Mouse (Mus musculus) R1 (cell line): Measurements from ENCODE around the gene Ncapd2.
"Not testable (repeated sequence)": the region's sequence is repeated elsewhere in the genome, so short reads cannot be mapped to it uniquely, and the experiment has no call there.

ENCODE experiments used
- DNase-seq: peaks from one replicate; pipeline ENCODE4 v3.0.0-alpha.2; 2018; ENCODE audit warnings: low read depth, low spot score

Ncapd2 gene

GRCm38 (mm10) chr6:125166051-125166751, 25.3 kb downstream of the Ncapd2 start, which contains the start of gene Gapdh:
Gapdh (minus strand) TSS chr6:125166467.
- peak; percentile 64 for DNase-seq

GRCm38 (mm10) chr6:125165328-125165891, 26.1 kb downstream of the Ncapd2 start:
- DNase-seq, result peak; percentile 99

- peak; percentile 92 for DNase-seq
Measured at GRCm38 (mm10) chr6:125164672-125165327, 26.7 kb downstream of the Ncapd2 start.

DNA sequence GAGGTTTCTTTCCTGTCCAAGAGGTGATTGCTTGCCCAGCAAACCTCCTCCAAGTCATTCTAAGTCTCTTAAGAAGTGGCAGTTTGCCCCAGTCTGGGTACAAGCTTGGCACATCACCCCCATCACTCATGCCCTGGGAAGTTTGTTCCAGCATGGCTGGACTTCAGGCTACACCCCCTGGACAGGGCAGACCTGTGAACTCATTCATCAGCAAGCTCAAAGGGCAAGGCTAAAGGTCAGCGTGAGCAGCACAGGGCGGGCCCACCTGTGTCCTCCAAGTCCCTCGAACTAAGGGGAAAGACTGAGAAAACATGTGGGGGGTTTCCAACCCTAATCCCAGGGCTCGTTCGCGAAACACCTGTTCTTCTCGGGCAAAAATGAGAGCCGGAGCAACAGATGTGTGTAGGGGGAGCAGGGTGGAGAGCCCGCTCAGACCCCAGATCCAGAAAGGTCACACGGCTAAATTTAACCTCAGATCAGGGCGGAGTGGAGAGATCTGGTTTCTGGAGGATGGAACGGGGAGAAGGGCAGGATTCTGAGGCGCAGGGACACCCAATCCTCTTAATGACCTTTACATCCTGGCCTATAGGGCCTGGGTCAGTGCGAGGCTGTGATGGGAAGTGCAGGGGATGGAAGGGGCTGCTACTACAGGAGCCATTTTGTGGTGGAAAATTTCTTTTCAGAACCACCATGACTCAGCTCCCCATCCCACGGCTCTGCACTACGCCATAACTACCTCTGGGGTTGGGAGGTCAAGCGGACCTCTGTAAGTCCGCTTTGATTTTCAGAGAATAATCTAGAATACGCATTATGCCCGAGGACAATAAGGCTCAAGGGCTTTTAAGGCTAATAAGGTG, 27.5 kb downstream of the Ncapd2 start:
- DNase-seq, result peak; percentile 57

- DNase-seq, result not testable (repeated sequence)
Measured at GRCm38 (mm10) chr6:125162615-125163305, 28.7 kb downstream of the Ncapd2 start.

DNA sequence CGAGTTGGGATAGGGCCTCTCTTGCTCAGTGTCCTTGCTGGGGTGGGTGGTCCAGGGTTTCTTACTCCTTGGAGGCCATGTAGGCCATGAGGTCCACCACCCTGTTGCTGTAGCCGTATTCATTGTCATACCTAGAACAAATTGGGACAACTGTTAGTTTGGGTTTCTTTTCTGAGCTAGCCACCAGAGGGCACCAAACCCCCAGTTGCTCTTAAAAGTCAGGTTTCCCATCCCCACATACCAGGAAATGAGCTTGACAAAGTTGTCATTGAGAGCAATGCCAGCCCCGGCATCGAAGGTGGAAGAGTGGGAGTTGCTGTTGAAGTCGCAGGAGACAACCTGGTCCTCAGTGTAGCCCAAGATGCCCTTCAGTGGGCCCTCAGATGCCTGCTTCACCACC, 29.5 kb downstream of the Ncapd2 start:
- peak; percentile 90 for DNase-seq

DNA sequence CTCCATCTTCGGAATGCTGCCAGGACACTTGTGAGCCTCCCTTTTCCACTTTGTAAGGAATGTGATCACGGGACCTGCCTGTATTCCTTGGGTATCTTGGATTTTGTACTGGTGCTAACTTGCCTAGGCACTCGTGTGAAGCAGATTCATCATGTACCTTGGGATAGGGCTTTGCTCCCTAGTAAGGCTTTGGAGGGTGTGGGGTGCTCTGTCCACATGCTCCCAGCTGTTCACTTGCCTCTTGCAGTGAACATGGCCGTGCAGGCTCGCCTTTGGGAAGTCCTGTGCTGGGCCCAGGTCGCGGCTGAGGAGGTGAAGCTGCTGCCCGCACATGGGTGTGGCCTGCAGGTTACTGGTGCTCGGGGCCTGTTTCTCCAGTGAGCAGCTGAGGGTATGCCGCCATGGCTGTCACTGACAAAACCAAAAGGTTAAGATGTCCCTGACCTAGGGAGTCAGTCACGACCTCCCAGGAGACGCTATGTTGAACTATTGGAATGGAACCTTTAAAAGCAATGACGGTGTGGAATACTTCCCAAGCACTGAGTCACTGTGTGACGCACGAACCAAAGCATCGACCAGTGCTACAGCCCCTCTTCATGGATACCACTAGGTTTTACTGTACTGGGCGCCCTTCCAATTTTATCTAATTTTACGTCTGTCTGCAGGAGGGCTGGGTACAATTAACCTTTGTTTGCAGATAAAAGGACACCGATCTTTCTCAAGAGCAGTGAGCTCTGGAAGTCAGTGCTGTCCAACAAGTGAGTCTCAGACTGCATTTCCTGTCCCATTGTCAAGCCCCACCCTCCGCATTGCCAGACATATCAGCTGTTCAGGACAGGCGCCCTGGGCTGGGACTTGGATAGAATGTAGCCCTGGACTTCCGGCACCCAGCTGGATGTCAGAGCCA, 30.4 kb downstream of the Ncapd2 start:
- DNase-seq, result peak; percentile 99

DNA sequence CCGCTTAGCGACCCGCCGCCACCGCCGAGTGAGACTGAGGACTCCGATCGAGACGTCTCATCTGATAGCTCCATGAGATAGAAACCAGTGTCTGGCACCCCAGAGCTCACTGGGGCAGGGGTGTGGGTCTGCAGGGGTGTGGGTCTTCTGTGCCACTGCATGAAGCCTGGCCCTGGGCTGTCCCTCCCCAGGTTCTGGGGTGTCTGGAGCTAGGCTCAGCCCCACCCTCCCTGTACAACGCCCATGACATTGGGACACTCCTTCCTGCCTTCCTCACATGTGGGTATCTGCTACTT, 31.0 kb downstream of the Ncapd2 start:
- no peak for DNase-seq

DNA sequence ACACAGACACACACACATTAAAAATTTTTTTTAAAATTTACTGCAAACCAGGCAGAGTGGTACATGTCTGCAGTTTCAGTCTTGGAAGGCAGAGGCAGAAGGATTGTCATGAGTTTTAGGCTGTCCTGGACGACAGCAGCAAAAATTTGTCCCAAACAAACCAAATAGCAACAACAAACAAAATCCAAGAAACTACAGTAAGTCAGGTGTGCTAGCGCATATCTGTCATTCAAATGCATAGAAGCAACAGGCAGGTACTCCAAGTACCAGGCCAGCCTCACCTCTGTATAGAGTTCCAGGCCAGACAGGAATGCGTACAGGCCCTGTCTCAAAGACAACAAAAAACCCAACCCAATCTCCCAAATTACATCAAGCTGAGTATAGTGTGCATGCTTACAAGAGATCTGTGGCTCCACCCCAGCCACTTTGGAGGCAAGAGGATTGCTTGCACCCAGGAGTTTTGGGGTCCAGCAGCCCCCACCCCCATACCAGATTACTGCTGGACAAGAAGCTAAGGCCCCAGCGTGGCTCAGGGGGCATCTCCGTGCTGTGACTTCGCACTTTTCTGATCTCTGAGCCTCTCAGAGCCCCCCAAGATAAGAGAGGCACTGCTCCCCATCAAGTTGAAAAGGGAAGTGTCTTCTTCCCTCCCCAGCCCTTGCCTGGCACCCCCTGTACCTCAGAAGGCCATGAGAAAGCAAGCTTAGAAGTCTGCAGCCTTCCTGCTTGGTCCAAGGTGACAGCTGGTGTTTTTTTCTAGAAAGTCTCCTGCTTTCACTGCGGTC, 31.5 kb downstream of the Ncapd2 start:
- DNase-seq, result peak; percentile 70

DNA sequence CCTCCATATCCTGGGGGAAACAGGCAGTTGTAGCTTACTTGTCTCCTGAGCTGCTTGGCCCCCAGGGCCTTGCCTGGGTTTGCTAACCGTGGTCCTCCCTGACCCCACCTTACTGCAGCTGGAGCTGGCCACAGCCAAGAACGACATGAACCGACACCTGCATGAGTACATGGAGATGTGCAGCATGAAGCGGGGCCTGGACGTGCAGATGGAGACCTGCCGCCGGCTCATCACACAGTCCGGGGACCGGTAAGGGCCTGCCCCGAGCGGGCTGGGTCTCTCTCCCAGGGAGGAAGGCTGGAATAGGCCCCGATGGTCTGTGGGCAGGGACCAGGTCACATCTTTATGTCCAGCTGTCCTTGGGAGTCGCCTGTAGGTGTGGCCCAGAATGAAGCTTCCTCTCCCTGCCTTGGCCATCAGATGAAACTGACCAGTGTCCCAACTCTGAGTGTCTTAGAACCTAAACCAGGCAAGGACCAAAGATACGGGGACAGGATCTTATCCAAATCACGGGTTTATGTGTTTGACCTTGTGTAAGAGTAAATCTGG, 32.5 kb downstream of the Ncapd2 start:
- DNase-seq, result peak; percentile 23

- DNase-seq, result no peak
Measured at GRCm38 (mm10) chr6:125156903-125157614, 34.4 kb downstream of the Ncapd2 start.

GRCm38 (mm10) chr6:125156491-125156890, 35.0 kb downstream of the Ncapd2 start:
- no peak for DNase-seq

DNA sequence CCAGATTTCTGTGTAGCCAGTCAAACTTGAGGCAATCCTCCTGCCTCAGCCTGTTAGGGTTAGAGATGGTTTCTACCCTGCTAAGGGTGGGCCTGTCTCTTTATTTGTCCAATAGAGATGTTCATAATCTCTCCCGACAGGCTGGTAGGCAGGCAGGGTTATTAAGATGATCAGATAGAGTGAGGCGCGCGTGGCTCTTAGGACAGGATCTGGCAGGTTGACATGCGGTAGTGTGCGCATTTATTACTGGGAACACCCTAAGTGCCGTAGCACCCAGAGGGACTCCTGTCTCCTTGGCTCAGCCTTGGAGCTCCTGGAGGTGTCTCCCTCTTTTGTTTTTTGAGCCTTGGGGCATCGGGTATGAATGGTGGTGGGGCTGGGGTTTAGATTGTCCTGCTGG, 36.2 kb downstream of the Ncapd2 start:
- DNase-seq, result no peak

DNA sequence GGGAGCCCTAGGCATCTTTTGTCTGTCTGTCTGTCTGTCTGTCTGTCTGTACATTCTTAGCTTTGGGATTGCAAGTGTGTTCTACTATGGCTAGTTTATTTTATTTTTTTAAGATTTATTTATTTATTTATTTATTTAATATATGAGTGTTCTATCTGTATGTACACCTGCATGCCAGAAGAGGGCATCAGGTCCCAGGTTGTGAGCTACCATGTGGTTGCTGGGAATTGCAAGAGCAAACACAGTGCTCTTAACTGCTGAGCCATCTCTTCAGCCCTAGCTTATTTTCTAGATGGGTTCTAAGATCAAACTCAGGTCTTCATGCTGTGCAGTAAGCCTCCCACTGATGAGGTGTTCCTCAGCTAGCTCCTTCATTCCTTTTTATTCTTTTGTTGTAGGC, 37.0 kb downstream of the Ncapd2 start:
- DNase-seq, result peak; percentile 59

GRCm38 (mm10) chr6:125153682-125154081, 37.8 kb downstream of the Ncapd2 start:
- DNase-seq, result no peak

- no peak for DNase-seq
Measured at GRCm38 (mm10) chr6:125153018-125153389, 38.5 kb downstream of the Ncapd2 start.

DNA sequence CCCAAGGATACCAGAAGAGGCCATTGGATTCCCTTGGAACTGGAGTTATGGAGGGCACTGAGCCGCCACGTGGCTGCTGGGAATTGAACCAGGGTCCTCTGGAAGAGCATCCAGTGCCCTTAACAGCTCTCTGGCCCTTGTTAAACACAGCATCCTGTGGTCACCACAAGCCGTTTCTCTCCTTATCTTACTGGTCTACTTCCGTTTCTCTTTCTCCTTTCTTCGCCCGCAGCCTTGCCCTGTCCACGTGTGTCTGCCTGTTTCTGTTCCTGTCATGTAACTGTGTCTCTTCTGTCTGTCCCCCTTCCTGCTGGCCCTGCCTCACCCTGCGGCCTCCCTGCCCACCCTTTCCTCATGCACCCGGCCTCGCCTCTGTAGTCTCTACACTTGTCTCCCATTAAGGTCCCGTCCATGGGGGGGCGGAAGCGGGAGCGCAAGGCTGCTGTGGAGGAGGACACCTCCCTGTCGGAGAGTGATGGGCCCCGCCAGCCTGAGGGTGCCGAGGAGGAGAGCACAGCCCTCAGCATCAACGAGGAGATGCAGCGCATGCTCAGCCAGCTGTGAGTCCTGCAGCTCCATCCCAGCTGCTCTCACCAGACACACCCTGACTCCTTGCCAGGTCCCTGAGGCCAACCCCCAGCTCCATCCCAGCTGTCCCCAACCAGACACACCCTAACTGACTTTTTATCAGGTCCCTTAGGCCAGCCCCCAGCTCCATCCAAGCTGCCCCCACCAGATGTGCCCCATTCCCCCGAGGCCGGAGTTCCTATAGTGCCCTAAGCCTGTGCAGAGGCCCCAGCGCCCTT, 39.1 kb downstream of the Ncapd2 start:
- DNase-seq, result no peak

DNA sequence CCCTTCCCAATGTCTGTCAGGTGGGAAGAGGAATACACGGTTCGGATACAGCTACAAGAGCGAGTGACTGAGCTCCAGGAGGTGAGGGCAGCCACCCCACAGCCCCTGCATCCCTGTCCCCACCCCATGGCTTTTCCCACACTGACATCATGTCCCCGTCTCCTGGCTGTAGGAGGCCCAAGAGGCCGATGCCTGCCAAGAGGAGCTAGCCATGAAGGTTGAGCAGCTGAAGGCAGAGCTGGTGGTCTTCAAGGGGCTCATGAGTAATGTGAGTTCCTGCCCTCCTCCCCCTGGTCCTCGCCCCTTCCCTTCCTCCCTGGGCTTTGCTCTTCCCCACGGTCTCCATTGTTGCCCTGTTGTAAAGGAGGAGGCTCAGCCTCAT, 41.9 kb downstream of the Ncapd2 start:
- no peak for DNase-seq
